Mouse (Mus musculus): ENCODE results near the gene Otog.

DNA sequence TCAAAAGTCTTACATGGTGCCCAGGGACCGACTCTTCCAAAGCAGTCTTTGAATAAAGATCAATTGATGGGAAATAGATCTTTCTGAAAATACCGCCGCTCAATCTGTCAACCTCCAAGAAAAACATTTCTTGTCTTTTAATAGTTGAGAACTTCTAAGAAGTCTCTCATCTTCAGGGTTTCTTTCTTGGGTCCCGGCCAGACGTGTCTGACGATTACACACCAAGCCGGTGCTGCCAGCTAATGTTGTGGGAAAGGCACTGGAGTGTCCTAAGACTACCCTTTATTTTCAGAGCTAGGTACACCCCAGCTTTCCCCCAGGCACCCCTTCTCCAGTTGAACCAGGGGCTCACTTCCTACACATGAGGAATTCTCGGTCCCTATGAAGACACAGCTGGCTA is 32.7 kb upstream of the Otog start:
- TF ChIP-seq CTCF (IDR thresholded peaks at IDR 0.05; ENCODE audit: borderline replicate concordance, insufficient read depth, low read depth, low read length) (no peak), POLR2A (IDR thresholded peaks at IDR 0.05; ENCODE audit: borderline replicate concordance, insufficient read depth, low read length) (no peak)

All from cerebellum, adult 2 months (tissue).